Mouse (Mus musculus) heart, embryonic 14.5 days (tissue): ENCODE measurements around the gene Nlrp9c. TPM values are rescaled to one million over a fixed set of nuclear protein-coding genes. Genes with fewer than 3 reads are reported as not detected.
"Not testable (repeated sequence)": the region's sequence is repeated elsewhere in the genome, so short reads cannot be mapped to it uniquely, and the experiment has no call there.

Source experiments
- ATAC-seq: fragments of 200-750 bp; cut with Nextera tagmentation; 2 replicates; pipeline ENCODE4 v1.8.0; 2017; ENCODE audit warnings: low read depth, moderate TSS enrichment; ENCODE audit not compliant: insufficient number of reproducible peaks, insufficient read depth, low FRiP score
- H3K27ac ChIP-seq, 2 experiments: fragments of 200-500 bp in 1 of 2; fragments of 300-500 bp in 1 of 2; sonication (generic) in 1 of 2; replicated peaks in 1 of 2; 2 replicates each; pipeline ENCODE4 v1.5.1; 2012 to 2014; ENCODE audit warnings: low read depth in 2 of 2, low read length in 2 of 2, control low read depth in 1 of 2, mild to moderate bottlenecking in 1 of 2, mixed read lengths in 1 of 2; ENCODE audit not compliant: control insufficient read depth in 1 of 2, insufficient read depth in 1 of 2
- H3K27me3 ChIP-seq: fragments of 300-500 bp; sonication (generic); 2 replicates; pipeline ENCODE4 v1.6.1; 2014; ENCODE audit warnings: mild to moderate bottlenecking, low read length, control low read depth; ENCODE audit not compliant: control insufficient read depth, insufficient read depth
- H3K36me3 ChIP-seq: fragments of 300-500 bp; sonication (generic); 2 replicates; pipeline ENCODE4 v1.6.1; 2014; ENCODE audit warnings: mild to moderate bottlenecking, control low read depth, low read length, mixed read lengths; ENCODE audit not compliant: control insufficient read depth, insufficient read depth
- H3K4me1 ChIP-seq, 2 experiments: fragments of 200-500 bp in 1 of 2; fragments of 300-500 bp in 1 of 2; sonication (generic) in 1 of 2; 2 replicates each; pipeline ENCODE4 v1.6.1; 2012 to 2014; ENCODE audit warnings: low read length in 2 of 2, control low read depth in 1 of 2, mixed read lengths in 1 of 2; ENCODE audit not compliant: control insufficient read depth in 2 of 2, insufficient read depth in 2 of 2
- H3K4me2 ChIP-seq: fragments of 300-500 bp; sonication (generic); 2 replicates; pipeline ENCODE4 v1.6.1; 2014; ENCODE audit warnings: mild to moderate bottlenecking, low read length
- H3K4me3 ChIP-seq, 2 experiments: fragments of 200-500 bp in 1 of 2; fragments of 300-500 bp in 1 of 2; sonication (generic) in 1 of 2; 2 replicates each; pipeline ENCODE4 v1.5.1; 2012 to 2014; ENCODE audit warnings: low read length in 2 of 2, mild to moderate bottlenecking in 2 of 2, control low read depth in 1 of 2, low read depth in 1 of 2, moderate library complexity in 1 of 2; ENCODE audit not compliant: control insufficient read depth in 1 of 2, insufficient read depth in 1 of 2
- H3K9ac ChIP-seq: fragments of 300-500 bp; sonication (generic); 2 replicates; pipeline ENCODE4 v1.6.1; 2014; ENCODE audit warnings: mild to moderate bottlenecking, low read length
- H3K9me3 ChIP-seq: fragments of 300-500 bp; sonication (generic); 2 replicates; pipeline ENCODE4 v1.6.1; 2016; ENCODE audit warnings: low read length, control low read depth; ENCODE audit not compliant: control insufficient read depth
- WGBS: fragments of 180-500 bp; shearing (Covaris S2); extraction: QIAGEN DNeasy Blood & Tissue Kit; methylation state at CpG from one replicate; pipeline ENCODE4 v1.1.7; 2014; 5-methylcytosine and 5-hydroxymethylcytosine counted together
- polyA plus RNA-seq: library from polyadenylated mRNA; unstranded; fragments of >200 nt; fragmentation: Nextera tagmentation; extraction: Ambion mirVana; gene quantifications from 2 replicates; pipeline ENCODE4 v1.2.1, GENCODE M21; 2014

Nlrp9c gene
- polyA plus RNA-seq, 1 experiment from 2014 or later, result not detected

GRCm38 (mm10) chr7:26352258-26352657 lies 51.2 kb downstream of the Nlrp9c start:
- H3K27ac ChIP-seq, H3K9me3 ChIP-seq, ATAC-seq, H3K36me3 ChIP-seq, H3K27me3 ChIP-seq, H3K4me3 ChIP-seq, H3K4me1 ChIP-seq, H3K4me2 ChIP-seq, H3K9ac ChIP-seq: not testable (repeated sequence)
- WGBS, result 64% methylated on average over 2 of the region's 3 CpGs

- not testable (repeated sequence) for H3K36me3 ChIP-seq, H3K4me3 ChIP-seq, H3K27ac ChIP-seq, H3K27me3 ChIP-seq, ATAC-seq, H3K9me3 ChIP-seq, H3K4me1 ChIP-seq, H3K9ac ChIP-seq, H3K4me2 ChIP-seq
Measured at GRCm38 (mm10) chr7:26350177-26350576, 53.3 kb downstream of the Nlrp9c start.

- 49% methylated on average over 3 of the region's 3 CpGs for WGBS
- H3K9ac ChIP-seq, H3K4me3 ChIP-seq, H3K9me3 ChIP-seq, ATAC-seq, H3K27me3 ChIP-seq, H3K4me2 ChIP-seq, H3K27ac ChIP-seq, H3K4me1 ChIP-seq, H3K36me3 ChIP-seq: not testable (repeated sequence)
Measured at GRCm38 (mm10) chr7:26320361-26320760, 83.1 kb downstream of the Nlrp9c start.

GRCm38 (mm10) chr7:26315809-26316208 lies 87.7 kb downstream of the Nlrp9c start:
- 72% methylated on average over 4 of the region's 4 CpGs for whole genome bisulfite sequencing
- H3K4me3 ChIP-seq, ATAC-seq: not testable (repeated sequence)

GRCm38 (mm10) chr7:26315194-26315593 lies 88.3 kb downstream of the Nlrp9c start:
- not testable (repeated sequence) for H3K4me2 ChIP-seq, H3K27ac ChIP-seq, H3K4me3 ChIP-seq, H3K9ac ChIP-seq, ATAC-seq, H3K4me1 ChIP-seq, H3K9me3 ChIP-seq, H3K27me3 ChIP-seq, H3K36me3 ChIP-seq
- WGBS, result 74% methylated on average over 2 of the region's 2 CpGs

More at GRCm38 (mm10) chr7:26315809-26316208, 87.7 kb downstream of the Nlrp9c start:
- not testable (repeated sequence) for H3K27ac ChIP-seq, H3K4me2 ChIP-seq, H3K36me3 ChIP-seq, H3K9me3 ChIP-seq, H3K9ac ChIP-seq, H3K27me3 ChIP-seq, H3K4me1 ChIP-seq

GRCm38 (mm10) chr7:26311786-26312185 lies 91.7 kb downstream of the Nlrp9c start:
- not testable (repeated sequence) for H3K4me3 ChIP-seq, ATAC-seq, H3K9me3 ChIP-seq, H3K36me3 ChIP-seq, H3K9ac ChIP-seq, H3K27me3 ChIP-seq, H3K4me2 ChIP-seq, H3K4me1 ChIP-seq, H3K27ac ChIP-seq
- WGBS, result 74% methylated on average over 4 of the region's 4 CpGs

GRCm38 (mm10) chr7:26306926-26307325 lies 96.6 kb downstream of the Nlrp9c start, which contains the start of gene Cyp2a4:
Gene Cyp2a4, plus strand, starts transcription at chr7:26307169.
- not testable (repeated sequence) for H3K4me3 ChIP-seq, H3K4me2 ChIP-seq, H3K4me1 ChIP-seq, H3K9me3 ChIP-seq, H3K9ac ChIP-seq, H3K36me3 ChIP-seq, ATAC-seq, H3K27ac ChIP-seq, H3K27me3 ChIP-seq
- WGBS, result 47% methylated on average over 2 of the region's 2 CpGs

GRCm38 (mm10) chr7:26303429-26304166 lies 99.9 kb downstream of the Nlrp9c start:
- H3K9ac ChIP-seq, H3K36me3 ChIP-seq, H3K4me3 ChIP-seq, H3K4me1 ChIP-seq, H3K27me3 ChIP-seq, H3K9me3 ChIP-seq, H3K4me2 ChIP-seq, ATAC-seq, H3K27ac ChIP-seq: not testable (repeated sequence)
- WGBS, result 71% methylated on average over 8 of the region's 8 CpGs
